Mouse (Mus musculus): ENCODE results near the gene Tmem8b. TPM values are rescaled to one million over a fixed set of nuclear protein-coding genes. Genes with fewer than 3 reads are reported as not detected.

Tmem8b gene
- polyA plus RNA-seq, 1 experiment from 2014 or later, result 3.6 TPM

DNA sequence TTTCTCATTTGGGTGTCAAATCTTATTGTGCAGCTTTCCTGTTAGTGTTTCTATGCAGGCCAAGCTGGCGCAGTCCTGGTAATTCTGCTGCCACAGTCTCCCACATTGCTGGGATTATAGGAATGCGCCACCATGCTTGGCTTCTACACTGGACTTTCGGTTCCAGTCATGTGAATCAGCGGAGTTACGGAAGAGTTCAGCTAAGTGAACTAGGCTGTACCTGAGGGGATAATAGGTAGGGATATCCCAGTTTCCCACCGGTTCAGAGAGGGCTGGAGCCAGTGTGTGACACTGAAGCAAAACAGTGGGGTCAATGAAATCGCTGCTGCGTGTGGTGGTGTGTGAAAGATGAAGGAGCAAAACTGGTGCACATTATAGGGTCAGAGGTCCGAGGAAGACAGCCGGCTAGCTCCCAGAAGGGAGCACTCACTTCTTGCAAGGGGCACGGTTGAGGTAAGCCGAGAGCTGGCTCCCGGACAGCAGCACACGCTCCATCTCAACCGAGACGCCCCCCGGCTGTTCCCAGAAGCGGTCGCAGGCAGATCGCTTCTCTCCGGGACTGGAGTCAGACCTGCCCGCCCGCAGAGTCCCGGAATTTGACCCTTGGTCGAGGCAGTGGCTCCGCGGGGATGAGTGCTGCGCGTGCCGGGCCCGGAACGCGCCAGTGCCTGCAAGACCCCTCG is 13.0 kb upstream of the Tmem8b start:
- ATAC-seq (replicated peaks; ENCODE audit: extremely low read depth, insufficient read depth, low FRiP score), result peak; percentile 26
- peak overlapping the region; percentile 88 for H3K27ac ChIP-seq (ENCODE audit: low read length)
- no peaks in the 10 kb centered on the region for H3K36me3 ChIP-seq (ENCODE audit: control insufficient read depth, insufficient read depth)
- peak overlapping the region; percentile 68 for H3K4me2 ChIP-seq (ENCODE audit: low read depth, low read length)
- H3K4me1 ChIP-seq (ENCODE audit: control insufficient read depth, insufficient read depth, low read length), result peaks cover 4% of the 10 kb centered on the region
- peak overlapping the region; percentile 68 for H3K4me3 ChIP-seq (ENCODE audit: low read length)
- 4% methylated on average over 34 of the region's 34 CpGs for WGBS
- H3K9ac ChIP-seq (ENCODE audit: low read length), result peak overlapping the region; percentile 85
- no peaks in the 10 kb centered on the region for H3K9me3 ChIP-seq (replicated peaks; ENCODE audit: control insufficient read depth, low read length)
- H3K27me3 ChIP-seq (ENCODE audit: control insufficient read depth, insufficient read depth, low read length), result no peaks in the 10 kb centered on the region

DNA sequence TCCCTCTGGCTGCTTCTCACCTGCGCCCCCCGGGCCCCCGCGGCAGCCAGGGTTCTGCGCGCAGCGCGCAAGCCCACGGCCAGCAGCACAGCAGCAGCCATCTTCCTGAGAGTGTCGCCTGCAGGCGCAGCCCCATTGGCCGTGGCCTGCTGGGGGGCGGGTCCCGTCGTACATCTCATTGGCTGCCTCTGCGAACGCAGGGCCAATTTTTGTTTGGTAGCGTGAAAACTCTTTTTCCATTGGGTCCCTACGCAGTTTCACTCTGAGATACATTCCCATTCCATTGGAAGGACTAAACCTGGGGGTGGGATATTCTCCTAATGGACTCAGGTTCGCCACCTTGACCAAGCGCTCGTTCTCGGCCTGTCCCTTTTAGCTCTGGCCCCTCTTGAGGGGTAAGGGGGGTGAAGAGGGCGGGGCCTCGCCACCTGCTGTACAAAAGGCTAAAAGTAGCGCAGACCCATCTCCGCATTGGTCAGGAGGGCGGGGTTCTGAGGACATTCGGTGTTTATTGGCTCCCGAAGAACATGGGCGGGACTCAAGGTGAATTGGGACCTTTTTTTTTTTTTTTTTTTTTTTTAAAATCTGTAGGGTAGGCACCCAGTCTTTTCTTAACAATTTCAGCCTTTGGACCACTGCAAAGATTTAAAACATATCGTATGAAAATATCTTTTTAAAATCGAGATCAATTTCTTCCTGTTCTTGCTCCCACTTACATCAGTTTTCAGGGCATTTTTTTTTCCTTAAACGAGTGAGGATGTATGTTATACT is 12.2 kb upstream of the Tmem8b start, which contains the start of gene Hint2:
Gene Hint2, minus strand, starts transcription at position 128 of the 771 bp plus-strand sequence.
- Histone ChIP-seq H3K9ac (ENCODE audit: low read length) (peak within 1 kb of the TSS; percentile 85), H3K27ac (ENCODE audit: low read length) (peak within 1 kb of the TSS; percentile 88), H3K4me2 (ENCODE audit: low read depth, low read length) (peak within 1 kb of the TSS; percentile 68), H3K27me3 (ENCODE audit: control insufficient read depth, insufficient read depth, low read length) (no peaks in the 10 kb centered on the region), H3K4me3 (ENCODE audit: low read length) (peak within 1 kb of the TSS; percentile 68), H3K9me3 (replicated peaks; ENCODE audit: control insufficient read depth, low read length) (no peaks in the 10 kb centered on the region), H3K36me3 (ENCODE audit: control insufficient read depth, insufficient read depth) (no peaks in the 10 kb centered on the region), H3K4me1 (ENCODE audit: control insufficient read depth, insufficient read depth, low read length) (peaks cover 4% of the 10 kb centered on the region)
- ATAC-seq (replicated peaks; ENCODE audit: extremely low read depth, insufficient read depth, low FRiP score), result peak; percentile 96
- under 1% methylated on average over 34 of the region's 34 CpGs for WGBS

DNA sequence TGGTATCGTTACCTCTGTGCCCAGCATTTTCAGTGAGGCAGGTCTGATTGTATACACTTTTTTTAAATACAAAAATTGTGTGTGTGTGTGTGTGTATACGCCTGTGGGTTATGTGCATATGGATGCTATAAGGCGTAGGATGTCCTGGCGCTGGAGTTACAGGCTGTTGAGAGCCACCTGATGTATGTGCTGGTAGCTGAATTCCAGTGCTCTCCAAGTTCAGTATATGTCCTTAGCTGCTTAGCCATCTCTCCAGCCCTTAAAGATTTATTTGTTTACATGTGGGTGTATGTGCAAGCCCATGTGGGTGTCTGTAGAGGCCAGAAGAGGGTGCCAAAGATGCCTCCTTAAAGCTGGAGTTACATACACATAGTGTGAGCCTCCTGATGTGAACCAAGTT is 11.6 kb upstream of the Tmem8b start:
- H3K36me3 ChIP-seq (ENCODE audit: control insufficient read depth, insufficient read depth), result no peaks in the 10 kb centered on the region
- peaks cover 5% of the 10 kb centered on the region; the same call in 1 of the 2 replicates for H3K27me3 ChIP-seq (ENCODE audit: control insufficient read depth, insufficient read depth, low read length)
- H3K4me2 ChIP-seq (ENCODE audit: low read depth, low read length), result peak overlapping the region; percentile 68
- peak overlapping the region; percentile 24 for H3K9ac ChIP-seq (ENCODE audit: low read length)
- H3K27ac ChIP-seq (ENCODE audit: low read length), result no peak overlapping the region
- 57% methylated on average over 4 of the region's 4 CpGs for WGBS
- peaks cover 4% of the 10 kb centered on the region for H3K4me1 ChIP-seq (ENCODE audit: control insufficient read depth, insufficient read depth, low read length)
- no peaks in the 10 kb centered on the region for H3K9me3 ChIP-seq (replicated peaks; ENCODE audit: control insufficient read depth, low read length)
- no peak for ATAC-seq (replicated peaks; ENCODE audit: extremely low read depth, insufficient read depth, low FRiP score)
- peak overlapping the region; percentile 68 for H3K4me3 ChIP-seq (ENCODE audit: low read length)

DNA sequence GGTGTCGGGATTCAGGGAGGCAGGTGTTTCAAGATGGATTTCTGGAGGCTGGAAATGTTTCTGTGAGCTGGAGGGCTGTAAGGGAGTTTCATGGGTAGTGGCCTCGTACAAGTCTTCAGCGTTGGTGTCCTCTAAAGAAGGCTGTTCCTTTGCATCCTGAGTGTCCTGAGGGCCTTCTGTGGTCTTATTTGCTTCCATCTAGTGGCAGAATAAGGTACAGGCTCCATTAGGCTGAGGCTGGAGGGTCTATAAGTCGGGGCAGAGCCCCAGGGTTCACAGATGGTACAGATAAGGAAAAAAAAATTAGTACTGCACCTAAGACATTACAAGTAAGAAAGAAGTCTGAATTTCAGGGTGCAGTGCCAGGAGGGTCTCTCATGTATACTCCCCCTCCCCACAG is 2.4 kb upstream of the Tmem8b start:
- Histone ChIP-seq H3K4me2 (ENCODE audit: low read depth, low read length) (no peak overlapping the region), H3K36me3 (ENCODE audit: control insufficient read depth, insufficient read depth) (no peaks in the 10 kb centered on the region), H3K9me3 (replicated peaks; ENCODE audit: control insufficient read depth, low read length) (no peaks in the 10 kb centered on the region), H3K4me1 (ENCODE audit: control insufficient read depth, insufficient read depth, low read length) (peaks cover 9% of the 10 kb centered on the region), H3K4me3 (ENCODE audit: low read length) (no peak overlapping the region), H3K27me3 (ENCODE audit: control insufficient read depth, insufficient read depth, low read length) (peaks cover 16% of the 10 kb centered on the region), H3K27ac (ENCODE audit: low read length) (no peak overlapping the region), H3K9ac (ENCODE audit: low read length) (no peak overlapping the region)
- 15% methylated on average over 4 of the region's 4 CpGs for WGBS
- ATAC-seq (replicated peaks; ENCODE audit: extremely low read depth, insufficient read depth, low FRiP score), result no peak

DNA sequence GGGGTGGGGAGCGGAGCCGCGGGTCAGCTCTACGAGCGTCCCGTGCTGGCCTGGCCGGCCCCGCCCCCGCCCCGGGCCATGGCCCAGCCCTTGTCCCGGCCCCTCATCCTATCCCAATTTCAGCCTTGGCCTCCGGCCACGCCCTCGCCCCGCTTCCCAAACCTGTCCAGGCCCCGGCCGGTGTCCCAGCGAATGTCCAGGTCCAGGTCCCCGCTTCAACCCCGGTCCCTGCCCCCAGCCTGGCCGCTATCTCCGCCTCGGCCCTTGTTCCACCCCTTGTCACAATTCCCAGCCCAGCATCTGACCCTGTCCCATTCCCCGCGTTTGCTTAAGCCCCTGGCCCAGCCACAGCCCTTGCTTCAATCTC is 640 bp downstream of the Tmem8b start:
- peak overlapping the region; percentile 62 for H3K4me2 ChIP-seq (ENCODE audit: low read depth, low read length)
- 2% methylated on average over 21 of the region's 25 CpGs for WGBS
- H3K36me3 ChIP-seq (ENCODE audit: control insufficient read depth, insufficient read depth), result no peaks in the 10 kb centered on the region
- peaks cover 12% of the 10 kb centered on the region for H3K4me1 ChIP-seq (ENCODE audit: control insufficient read depth, insufficient read depth, low read length)
- peak; percentile 77 for ATAC-seq (replicated peaks; ENCODE audit: extremely low read depth, insufficient read depth, low FRiP score)
- peak overlapping the region; percentile 38 for H3K27ac ChIP-seq (ENCODE audit: low read length)
- H3K4me3 ChIP-seq (ENCODE audit: low read length), result peak overlapping the region; percentile 66
- H3K27me3 ChIP-seq (ENCODE audit: control insufficient read depth, insufficient read depth, low read length), result peaks cover 5% of the 10 kb centered on the region; the same call in 1 of the 2 replicates
- H3K9ac ChIP-seq (ENCODE audit: low read length), result peak overlapping the region; percentile 86
- no peaks in the 10 kb centered on the region for H3K9me3 ChIP-seq (replicated peaks; ENCODE audit: control insufficient read depth, low read length)

DNA sequence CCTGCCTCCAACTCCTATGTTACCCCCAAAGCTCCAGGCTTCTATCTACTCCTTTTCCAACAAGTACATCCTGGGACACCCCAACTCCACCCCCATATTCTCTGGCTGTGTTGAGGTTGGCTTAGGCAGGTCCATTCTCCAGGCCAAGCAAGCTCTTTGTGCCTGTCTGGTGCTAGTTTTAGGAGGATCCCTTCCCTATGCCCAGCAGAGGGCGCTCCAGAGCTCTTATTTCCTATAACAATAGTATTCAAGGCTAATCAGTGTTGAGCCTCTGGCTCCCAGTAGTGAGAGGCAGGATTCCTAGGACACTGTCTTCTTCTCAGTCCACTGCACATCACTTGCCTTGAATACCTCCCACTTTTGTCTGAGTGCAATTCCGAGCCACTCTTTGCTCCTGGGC is 3.3 kb downstream of the Tmem8b start:
- WGBS, result 8% methylated on average over 2 of the region's 2 CpGs
- Histone ChIP-seq H3K9me3 (replicated peaks; ENCODE audit: control insufficient read depth, low read length) (no peaks in the 10 kb centered on the region), H3K4me3 (ENCODE audit: low read length) (no peak overlapping the region), H3K27ac (ENCODE audit: low read length) (no peak overlapping the region), H3K27me3 (ENCODE audit: control insufficient read depth, insufficient read depth, low read length) (no peaks in the 10 kb centered on the region), H3K9ac (ENCODE audit: low read length) (no peak overlapping the region), H3K36me3 (ENCODE audit: control insufficient read depth, insufficient read depth) (no peaks in the 10 kb centered on the region), H3K4me2 (ENCODE audit: low read depth, low read length) (no peak overlapping the region), H3K4me1 (ENCODE audit: control insufficient read depth, insufficient read depth, low read length) (peaks cover 12% of the 10 kb centered on the region)
- ATAC-seq (replicated peaks; ENCODE audit: extremely low read depth, insufficient read depth, low FRiP score), result no peak

DNA sequence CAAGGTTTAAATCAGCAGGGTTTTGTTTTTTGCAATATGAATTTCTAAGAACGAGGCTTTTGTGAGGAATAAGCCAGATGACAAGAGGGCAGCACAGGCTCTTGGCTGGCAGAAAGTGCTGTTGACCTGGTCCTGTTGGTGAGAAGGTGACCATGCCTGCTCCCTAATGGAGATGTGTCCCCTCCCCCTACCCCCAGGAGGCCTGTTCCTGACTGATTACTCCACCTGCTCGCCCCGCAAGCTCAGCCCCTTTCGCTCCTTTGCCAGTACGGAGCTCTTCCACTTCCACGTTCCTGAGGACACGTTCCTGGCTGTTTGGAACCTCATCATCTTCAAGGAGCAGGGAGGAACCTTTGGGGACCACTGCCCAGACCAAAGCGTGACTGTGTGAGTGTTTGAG is 4.9 kb downstream of the Tmem8b start:
- Histone ChIP-seq H3K9ac (ENCODE audit: low read length) (no peak overlapping the region), H3K4me1 (ENCODE audit: control insufficient read depth, insufficient read depth, low read length) (peaks cover 12% of the 10 kb centered on the region), H3K27ac (ENCODE audit: low read length) (no peak overlapping the region), H3K4me3 (ENCODE audit: low read length) (no peak overlapping the region), H3K27me3 (ENCODE audit: control insufficient read depth, insufficient read depth, low read length) (no peaks in the 10 kb centered on the region), H3K4me2 (ENCODE audit: low read depth, low read length) (no peak overlapping the region), H3K36me3 (ENCODE audit: control insufficient read depth, insufficient read depth) (no peaks in the 10 kb centered on the region), H3K9me3 (replicated peaks; ENCODE audit: control insufficient read depth, low read length) (no peaks in the 10 kb centered on the region)
- ATAC-seq (replicated peaks; ENCODE audit: extremely low read depth, insufficient read depth, low FRiP score), result no peak
- 80% methylated on average over 8 of the region's 8 CpGs for WGBS

DNA sequence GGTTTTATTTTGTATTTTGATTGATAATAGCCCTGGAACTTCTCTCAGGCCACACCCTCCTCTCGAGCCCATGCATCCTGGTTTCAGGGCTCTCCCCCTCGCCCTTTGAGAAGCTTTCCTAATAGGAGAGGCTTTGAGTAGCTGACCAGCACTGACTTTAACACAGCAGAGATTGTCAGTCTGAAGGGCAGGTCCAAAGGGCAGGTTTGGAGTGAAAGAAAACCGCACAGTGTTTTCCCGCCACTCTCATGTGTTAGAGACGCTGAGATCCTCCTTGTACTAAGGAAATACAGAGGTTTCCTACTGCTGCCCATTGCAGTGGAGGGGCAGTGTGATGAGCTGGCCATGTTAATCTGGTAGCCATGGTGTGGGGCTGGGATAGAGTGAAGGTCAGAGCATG is 6.2 kb downstream of the Tmem8b start:
- no peaks in the 10 kb centered on the region for H3K27me3 ChIP-seq (ENCODE audit: control insufficient read depth, insufficient read depth, low read length)
- 80% methylated on average over 5 of the region's 5 CpGs for WGBS
- no peak for ATAC-seq (replicated peaks; ENCODE audit: extremely low read depth, insufficient read depth, low FRiP score)

DNA sequence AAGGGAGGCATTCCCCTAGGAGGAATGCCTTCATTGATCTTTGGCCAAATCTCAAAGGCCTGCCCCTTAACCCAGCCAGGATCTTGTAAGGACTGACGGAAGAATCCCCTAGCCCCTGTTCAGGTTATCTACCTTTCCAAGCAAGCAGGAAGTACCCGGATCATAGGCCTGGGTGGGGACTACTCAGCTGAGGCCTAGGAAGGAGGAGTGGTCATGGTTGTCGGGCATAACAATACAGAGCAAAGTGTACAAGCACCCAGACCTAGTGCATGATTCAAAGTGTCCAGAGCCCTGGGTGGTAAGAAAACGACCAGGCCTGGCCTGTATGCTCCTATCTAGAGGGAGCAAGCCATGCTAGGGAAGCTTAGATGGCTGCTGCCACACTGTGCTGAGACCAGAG is 6.8 kb downstream of the Tmem8b start:
- Histone ChIP-seq H3K4me1 (ENCODE audit: control insufficient read depth, insufficient read depth, low read length) (peaks cover 3% of the 10 kb centered on the region; the same call in 1 of the 2 replicates), H3K27me3 (ENCODE audit: control insufficient read depth, insufficient read depth, low read length) (no peaks in the 10 kb centered on the region), H3K27ac (ENCODE audit: low read length) (no peak overlapping the region), H3K36me3 (ENCODE audit: control insufficient read depth, insufficient read depth) (no peaks in the 10 kb centered on the region), H3K4me3 (ENCODE audit: low read length) (no peak overlapping the region), H3K4me2 (ENCODE audit: low read depth, low read length) (no peak overlapping the region), H3K9ac (ENCODE audit: low read length) (no peak overlapping the region), H3K9me3 (replicated peaks; ENCODE audit: control insufficient read depth, low read length) (no peaks in the 10 kb centered on the region)
- 78% methylated on average over 4 of the region's 4 CpGs for WGBS
- ATAC-seq (replicated peaks; ENCODE audit: extremely low read depth, insufficient read depth, low FRiP score), result no peak

More for the DNA sequence above, 6.2 kb downstream of the Tmem8b start:
- Histone ChIP-seq H3K36me3 (ENCODE audit: control insufficient read depth, insufficient read depth) (no peaks in the 10 kb centered on the region), H3K4me1 (ENCODE audit: control insufficient read depth, insufficient read depth, low read length) (peaks cover 7% of the 10 kb centered on the region), H3K27ac (ENCODE audit: low read length) (no peak overlapping the region), H3K4me2 (ENCODE audit: low read depth, low read length) (no peak overlapping the region), H3K4me3 (ENCODE audit: low read length) (no peak overlapping the region), H3K9ac (ENCODE audit: low read length) (no peak overlapping the region), H3K9me3 (replicated peaks; ENCODE audit: control insufficient read depth, low read length) (no peaks in the 10 kb centered on the region)
